Mouse (Mus musculus) embryonic stem cell, embryonic (primary cell): ENCODE measurements at regions not wholly inside any gene's neighbourhood (a gene's known extent, or its start where the extent isn't known, plus 50 kb on each side); places are given as distances from the start of the nearest gene placed in this dataset.
"Not testable (repeated sequence)": the region's sequence is repeated elsewhere in the genome, so short reads cannot be mapped to it uniquely, and the experiment has no call there.

Experiments used
- CTCF ChIA-PET, 4 experiments: fragments of 300-600 bp in 2 of 4; fragments of 350-600 bp in 2 of 4; sonication (Branson Sonifier 250); formaldehyde crosslinking; loops; one replicate each; lab custom pipeline; 2022; ENCODE audit warnings: inconsistent platforms in 2 of 4; lab: Charles Lee
- POLR2A ChIA-PET, 4 experiments: fragments of 300-600 bp in 2 of 4; fragments of 350-600 bp in 2 of 4; sonication (Branson Sonifier 250); formaldehyde crosslinking; loops; one replicate each; lab custom pipeline; 2022; ENCODE audit warnings: antibody characterized with exemption in 4 of 4, inconsistent platforms in 1 of 4; lab: Charles Lee

DNA sequence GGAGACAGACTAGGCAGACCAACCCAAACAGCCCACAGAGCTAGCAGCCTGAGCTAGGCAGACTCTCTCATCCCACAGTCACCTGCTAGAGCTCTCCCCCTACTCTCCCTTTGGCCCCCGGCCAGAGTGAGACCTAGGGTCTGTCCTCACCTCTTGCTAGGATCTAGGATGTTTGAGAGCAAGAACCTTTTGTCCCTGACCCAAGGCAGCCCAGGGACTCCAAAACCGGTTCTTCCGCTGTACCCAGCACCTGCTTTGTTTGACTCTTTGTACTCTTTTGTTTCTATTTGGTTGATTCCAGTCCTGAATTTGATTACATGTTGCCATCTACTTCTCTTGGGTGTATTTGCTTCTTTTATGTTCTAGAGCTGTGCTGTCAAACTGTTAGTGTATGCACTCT is 75.3 kb downstream of the H60c start:
- POLR2A ChIA-PET, result interaction anchor here in 1 of 4 experiments (1.4 kb wide), 1 partner anchor 11 kb away, joined by 8 read pairs; no protein-coding TSS in a partner anchor
- CTCF ChIA-PET, result no interaction called here

DNA sequence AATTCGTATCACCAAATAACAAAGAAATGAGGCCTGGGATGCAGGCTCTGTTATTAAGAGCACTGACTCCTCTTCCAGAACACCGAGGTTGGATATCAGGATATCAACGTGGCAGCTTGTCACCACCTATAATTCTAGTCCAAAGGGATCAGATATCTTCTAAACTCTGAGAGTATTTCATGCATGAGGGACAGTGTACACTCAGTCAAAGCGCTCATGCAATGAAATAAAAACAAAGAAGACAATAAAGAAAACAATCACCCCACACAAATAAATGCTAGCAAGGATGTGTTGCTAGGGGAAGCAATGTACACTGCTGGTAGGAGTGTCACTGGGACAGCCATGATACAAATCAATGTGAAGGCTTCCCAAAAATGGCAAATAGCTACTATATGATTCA is 79.2 kb downstream of the H60c start:
- POLR2A ChIA-PET, result interaction anchor here in 1 of 4 experiments (0.6 kb wide), 1 partner anchor 809 kb away, joined by 4 read pairs; no protein-coding TSS in a partner anchor
- CTCF ChIA-PET, result no interaction called here

GRCm38 (mm10) chr10:3180103-3180502 is 87.5 kb downstream of the H60c start:
- CTCF ChIA-PET, result no interaction called here
- POLR2A ChIA-PET, result interaction anchor here in 1 of 4 experiments (3.2 kb wide), 1 partner anchor 12 kb away, joined by 8 read pairs; no protein-coding TSS in a partner anchor

DNA sequence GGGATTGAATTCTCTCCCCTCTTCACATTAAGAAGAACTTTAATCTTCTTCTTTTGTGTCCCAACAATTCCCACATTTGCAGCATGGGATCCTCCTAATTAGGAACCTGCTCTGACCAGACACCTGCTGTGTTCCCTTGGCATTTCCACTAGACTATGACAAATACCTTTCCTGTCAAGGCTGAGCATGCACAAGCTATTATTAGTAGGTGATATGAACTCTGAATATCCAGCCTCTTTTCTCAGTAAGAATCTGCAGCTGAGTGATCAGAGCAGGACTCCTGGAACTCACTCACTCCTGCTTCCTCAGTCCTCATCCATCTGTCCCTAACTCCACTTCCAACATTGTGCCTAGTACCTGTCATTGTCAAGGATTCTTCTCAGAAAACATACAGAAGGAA is 94.0 kb downstream of the H60c start:
- ChIA-PET CTCF (no interaction called here), POLR2A (interaction anchor here in 1 of 4 experiments (0.8 kb wide), 1 partner anchor 12 kb away, joined by 3 read pairs; no protein-coding TSS in a partner anchor)

DNA sequence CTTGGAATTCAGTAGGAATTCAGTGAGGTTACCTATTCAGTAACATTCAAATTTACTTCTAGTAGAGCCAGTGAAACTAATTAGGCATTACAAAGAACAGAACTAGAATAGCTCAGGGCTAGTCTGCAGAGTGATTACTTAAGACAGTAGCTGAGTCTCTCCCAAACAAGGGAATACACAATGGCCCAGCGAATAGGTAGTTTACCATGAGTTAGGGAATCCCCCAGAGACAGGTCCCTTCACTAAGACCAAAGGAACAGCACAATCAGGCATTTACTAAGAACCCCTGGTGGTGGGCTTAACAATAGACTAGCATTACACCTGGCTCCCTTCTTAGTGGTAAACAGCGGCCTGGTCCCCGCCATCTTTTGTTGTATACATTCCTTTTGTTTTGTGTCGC is 94.6 kb downstream of the H60c start:
- POLR2A ChIA-PET, result interaction anchor here in 2 of 4 experiments (0.6 to 1.0 kb wide), 2 partner anchors 9 to 749 kb away, joined by 4 to 11 read pairs; no protein-coding TSS in a partner anchor
- CTCF ChIA-PET, result not testable (repeated sequence)

DNA sequence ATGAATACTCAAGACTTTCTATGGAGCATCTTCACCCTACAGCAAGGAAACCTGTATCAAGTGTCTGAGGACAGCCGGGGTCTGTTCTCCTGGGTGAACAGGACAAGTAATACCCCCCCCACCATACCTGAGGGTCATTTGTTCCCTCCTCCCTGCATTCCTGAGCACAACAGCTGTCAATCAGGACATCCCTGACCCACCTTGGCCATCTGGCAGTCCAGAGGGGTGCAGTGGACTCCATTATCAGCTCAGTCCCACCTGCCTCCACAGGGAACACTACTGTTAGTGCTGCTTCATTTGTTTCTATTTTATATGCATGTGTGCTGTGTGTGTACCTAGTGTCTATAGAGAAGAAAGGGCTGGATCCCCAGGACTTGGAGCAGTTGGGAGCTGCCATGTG is 95.3 kb downstream of the H60c start:
- POLR2A ChIA-PET, result interaction anchor here in 2 of 4 experiments (0.6 to 1.0 kb wide), 2 partner anchors 10 to 750 kb away, joined by 4 to 11 read pairs; no protein-coding TSS in a partner anchor
- CTCF ChIA-PET, result no interaction called here

- ChIA-PET CTCF (no interaction called here), POLR2A (no interaction called here)
These were observed 96.2 kb downstream of the H60c start for GRCm38 (mm10) chr10:3171366-3171765.

DNA sequence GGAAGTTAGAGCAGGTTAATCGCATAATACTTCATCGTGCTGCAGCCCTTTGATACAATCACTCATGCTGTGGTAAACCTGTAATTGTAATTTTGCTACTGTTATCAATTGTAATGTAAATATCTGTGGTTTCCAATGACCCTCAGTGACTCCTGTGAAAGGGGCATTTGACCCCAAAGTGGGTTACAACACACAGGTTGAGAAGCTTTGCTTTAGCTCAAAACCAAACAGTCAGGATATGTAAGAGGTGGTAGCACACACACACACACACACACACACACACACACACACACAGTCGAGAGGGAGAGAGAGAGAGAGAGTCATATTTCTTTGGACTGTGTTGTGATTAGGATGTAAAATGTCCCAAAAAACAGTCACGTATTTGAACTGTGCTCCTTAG is 112.0 kb downstream of the H60c start:
- ChIA-PET POLR2A (no interaction called here), CTCF (interaction anchor here in 1 of 4 experiments (0.7 kb wide), 1 partner anchor 192 kb away, joined by 5 read pairs; no protein-coding TSS in a partner anchor)

DNA sequence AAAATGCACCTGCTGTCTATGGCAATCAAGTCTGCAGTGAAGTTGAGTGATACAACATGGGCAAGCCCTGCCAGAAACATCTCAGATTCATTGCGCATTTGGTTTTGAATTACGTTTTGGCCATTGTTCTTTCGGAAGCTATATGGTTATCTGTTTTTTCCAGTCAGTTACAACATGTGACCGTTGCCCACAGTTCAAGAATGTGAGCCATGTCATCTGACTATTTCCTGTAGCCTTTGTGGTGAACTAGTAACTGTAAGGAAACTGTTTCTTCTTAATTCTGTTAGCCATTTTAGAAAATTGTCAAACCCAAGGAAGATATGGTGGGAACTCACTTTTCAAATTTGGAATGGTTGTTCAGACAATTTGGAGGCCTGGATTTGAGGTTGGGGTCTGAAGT is 119.4 kb downstream of the H60c start:
- CTCF ChIA-PET, result no interaction called here
- POLR2A ChIA-PET, result no interaction called here

GRCm38 (mm10) chr10:3139306-3139705 is 128.3 kb downstream of the H60c start:
- ChIA-PET POLR2A (no interaction called here), CTCF (interaction anchor here in 1 of 4 experiments (0.6 kb wide), 1 partner anchor 55 kb away, joined by 3 read pairs; no protein-coding TSS in a partner anchor)

GRCm38 (mm10) chr10:3127491-3127890 is 140.1 kb downstream of the H60c start:
- ChIA-PET POLR2A (no interaction called here), CTCF (no interaction called here)

DNA sequence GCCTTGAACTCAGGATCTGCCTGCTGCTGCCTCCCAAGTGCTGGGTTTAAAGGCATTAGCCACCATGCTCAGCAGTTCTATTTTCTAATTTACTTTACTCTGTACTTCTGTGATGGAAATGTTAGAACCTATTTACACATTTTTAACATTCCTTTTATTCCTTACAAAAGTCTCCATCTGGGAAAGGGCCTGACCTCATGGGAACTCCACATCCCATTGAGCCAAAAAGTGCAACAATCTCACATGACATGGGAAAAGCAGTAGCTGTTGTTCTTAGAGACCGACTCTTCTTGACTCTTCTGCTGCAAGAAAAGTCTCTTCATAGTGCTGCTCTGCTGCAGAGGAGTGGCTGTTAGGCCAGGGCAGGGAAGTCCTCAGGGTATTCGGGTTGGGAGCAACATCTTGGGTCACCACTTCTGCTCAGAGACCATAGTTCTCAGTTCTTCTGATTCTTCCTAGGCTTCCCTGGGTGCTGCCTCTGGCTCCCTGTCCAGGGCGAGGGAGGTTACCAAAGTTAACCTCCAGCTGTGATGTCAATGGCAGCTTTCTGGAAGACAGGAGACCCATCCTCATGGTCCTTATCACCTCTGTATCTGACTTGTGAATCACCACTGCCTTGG is 150.0 kb downstream of the H60c start:
- CTCF ChIA-PET, result no interaction called here
- POLR2A ChIA-PET, result interaction anchor here in 1 of 4 experiments (1.0 kb wide), 1 partner anchor 11 kb away, joined by 3 read pairs; no protein-coding TSS in a partner anchor

- CTCF ChIA-PET, POLR2A ChIA-PET: not testable (repeated sequence)
These were observed 153.2 kb downstream of the H60c start for GRCm38 (mm10) chr10:3114421-3114820.

DNA sequence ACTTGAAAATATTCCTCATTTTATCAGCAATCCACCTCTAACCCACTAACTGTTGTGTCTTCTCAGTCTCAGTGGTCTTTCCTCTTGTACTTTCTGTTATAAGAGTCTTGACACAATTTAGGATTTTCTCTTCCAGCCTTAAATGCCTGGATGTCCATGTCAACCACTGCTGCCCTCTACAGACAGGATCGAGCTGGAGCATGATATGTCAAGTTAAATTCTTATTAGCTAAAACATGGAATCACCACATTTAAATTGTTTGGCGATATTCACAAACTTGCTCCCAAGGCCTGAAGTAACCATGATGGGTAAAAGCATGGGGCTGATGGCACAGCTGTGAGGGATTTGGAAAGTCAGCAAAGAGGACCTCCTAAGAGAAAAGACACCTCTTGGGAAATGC is 159.6 kb downstream of the H60c start:
- POLR2A ChIA-PET, CTCF ChIA-PET: not testable (repeated sequence)
